Mouse (Mus musculus): ENCODE measurements around the gene Neurl1a. TPM values are rescaled to one million over a fixed set of nuclear protein-coding genes. Genes with fewer than 3 reads are reported as not detected.

Neurl1a gene
- total and polyA plus RNA-seq, 3 experiments, result 0.03 TPM; not detected in 2

- DNase-seq (ENCODE audit: low read depth, low spot score), result no peak
- H3K79me2 ChIP-seq (ENCODE audit: control insufficient read depth, insufficient read depth, low read length, poor library complexity), result no peaks in the 10 kb centered on the region
- H3K4me1 ChIP-seq (ENCODE audit: control insufficient read depth in 1 of 2, insufficient read depth in 2 of 2, low read length in 2 of 2), result peaks cover 0 to 2% of the 10 kb centered on the region in 2 experiments; a peak in 1 of 4 replicates
- no peak overlapping the region for H3K4me3 ChIP-seq (ENCODE audit: control insufficient read depth in 1 of 2, insufficient read depth in 1 of 2, low read depth in 2 of 2, low read length in 2 of 2)
- TF ChIP-seq MAFK (IDR thresholded peaks at IDR 0.05; ENCODE audit: borderline replicate concordance, low read depth, low read length), result no peak
- no peak for TF ChIP-seq ZC3H11A (IDR thresholded peaks at IDR 0.05; ENCODE audit: low read depth, low read length)
- TF ChIP-seq SMC3 (IDR thresholded peaks at IDR 0.05; ENCODE audit: low read depth, low read length), result no peak
- no peak for TF ChIP-seq TAL1 (IDR thresholded peaks at IDR 0.05; ENCODE audit: low read length)
- TF ChIP-seq NRF1 (IDR thresholded peaks at IDR 0.05; ENCODE audit: insufficient read depth, low read depth, low read length, poor library complexity, severe bottlenecking), result no peak
- no peak for TF ChIP-seq TBP (IDR thresholded peaks at IDR 0.05; ENCODE audit: low read depth, low read length)
- TF ChIP-seq GABPA (IDR thresholded peaks at IDR 0.05; ENCODE audit: low read depth, low read length), result no peak
- no peak overlapping the region for H3K9ac ChIP-seq (ENCODE audit: control insufficient read depth, low read depth, low read length, poor library complexity, severe bottlenecking)
- no peak overlapping the region for H3K27ac ChIP-seq (ENCODE audit: control insufficient read depth, low read depth, low read length)
- no peaks in the 10 kb centered on the region for H3K36me3 ChIP-seq (ENCODE audit: control insufficient read depth in 1 of 2, insufficient read depth in 2 of 2, low read length in 2 of 2)
- no peaks in the 10 kb centered on the region for H3K9me3 ChIP-seq (replicated peaks; ENCODE audit: insufficient read depth, low read length)
- peaks cover 0 to 8% of the 10 kb centered on the region in 2 experiments; a peak in 3 of 4 replicates for H3K27me3 ChIP-seq (ENCODE audit: control insufficient read depth in 1 of 2, insufficient read depth in 2 of 2, low read length in 2 of 2)
These were observed 13.5 kb downstream of the Neurl1a start for GRCm38 (mm10) chr19:47192158-47192557.

DNA sequence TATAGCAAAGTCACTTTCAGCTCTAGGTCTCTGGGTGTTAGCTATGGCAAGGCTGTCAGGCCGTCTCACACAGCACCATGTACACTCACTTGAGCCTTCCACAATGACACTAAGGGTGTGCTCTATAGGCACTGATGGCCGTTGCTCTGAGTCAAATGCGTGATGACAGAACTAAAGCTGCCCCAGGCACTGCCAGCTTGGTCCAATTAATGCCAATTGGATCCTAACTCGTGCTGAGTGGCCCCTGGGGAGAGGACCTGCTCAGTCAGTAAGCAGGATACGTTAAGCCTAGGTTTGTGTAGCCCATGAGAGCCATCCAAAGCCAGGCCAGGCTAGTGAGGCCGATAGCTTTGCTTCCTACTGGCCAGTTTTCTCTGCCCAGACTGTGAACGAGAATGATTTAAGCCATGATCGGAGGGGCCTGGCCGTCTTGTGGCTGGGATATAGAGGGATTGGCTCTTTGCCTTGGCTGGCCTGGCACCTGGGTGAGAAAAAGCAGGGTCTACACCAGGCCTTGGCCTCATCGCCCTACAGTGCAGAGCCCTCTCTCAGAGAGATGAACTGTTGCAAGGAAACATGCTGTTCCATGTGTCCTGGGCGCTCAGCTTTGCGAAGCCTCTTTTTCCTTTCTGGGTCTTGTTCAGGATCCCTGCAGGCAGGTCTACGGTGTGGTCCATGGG, 20.2 kb downstream of the Neurl1a start:
- Histone ChIP-seq H3K4me1 (ENCODE audit: control insufficient read depth in 1 of 2, insufficient read depth in 2 of 2, low read length in 2 of 2) (peaks cover 0 to 3% of the 10 kb centered on the region in 2 experiments; a peak in 1 of 4 replicates), H3K27ac (ENCODE audit: control insufficient read depth, low read depth, low read length) (no peak overlapping the region), H3K27me3 (ENCODE audit: control insufficient read depth in 1 of 2, insufficient read depth in 2 of 2, low read length in 2 of 2) (no peaks in the 10 kb centered on the region; a peak in 1 of 4 replicates), H3K9ac (ENCODE audit: control insufficient read depth, low read depth, low read length, poor library complexity, severe bottlenecking) (no peak overlapping the region), H3K79me2 (ENCODE audit: control insufficient read depth, insufficient read depth, low read length, poor library complexity) (no peaks in the 10 kb centered on the region), H3K36me3 (ENCODE audit: control insufficient read depth in 1 of 2, insufficient read depth in 2 of 2, low read length in 2 of 2) (no peaks in the 10 kb centered on the region), H3K4me3 (ENCODE audit: control insufficient read depth in 1 of 2, insufficient read depth in 1 of 2, low read depth in 2 of 2, low read length in 2 of 2) (no peak overlapping the region), H3K9me3 (replicated peaks; ENCODE audit: insufficient read depth, low read length) (no peaks in the 10 kb centered on the region)
- no peak for DNase-seq (ENCODE audit: low read depth, low spot score)
- TF ChIP-seq CHD2 (IDR thresholded peaks at IDR 0.05; ENCODE audit: low read length) (no peak), MYC (IDR thresholded peaks at IDR 0.05; ENCODE audit: low read depth, low read length) (no peak), TBP (IDR thresholded peaks at IDR 0.05; ENCODE audit: low read depth, low read length) (no peak), ELF1 (IDR thresholded peaks at IDR 0.05; ENCODE audit: low read depth, low read length) (no peak), MAZ (IDR thresholded peaks at IDR 0.05; ENCODE audit: low read depth, low read length) (no peak), JUND (IDR thresholded peaks at IDR 0.05; ENCODE audit: low read depth, low read length) (no peak), ZNF384 (IDR thresholded peaks at IDR 0.05; ENCODE audit: low read depth, low read length) (no peak), BHLHE40 (IDR thresholded peaks at IDR 0.05; ENCODE audit: borderline replicate concordance, low read depth, low read length) (no peak), ZMIZ1 (IDR thresholded peaks at IDR 0.05; ENCODE audit: low read depth, low read length) (no peak), NRF1 (IDR thresholded peaks at IDR 0.05; ENCODE audit: insufficient read depth, low read depth, low read length, poor library complexity, severe bottlenecking) (no peak), HCFC1 (IDR thresholded peaks at IDR 0.05; ENCODE audit: low read depth, low read length) (no peak)

Data from MEL (cell line).